8 mouse cellular contexts compared by ENCODE assay signal in the genomic region with DNA sequence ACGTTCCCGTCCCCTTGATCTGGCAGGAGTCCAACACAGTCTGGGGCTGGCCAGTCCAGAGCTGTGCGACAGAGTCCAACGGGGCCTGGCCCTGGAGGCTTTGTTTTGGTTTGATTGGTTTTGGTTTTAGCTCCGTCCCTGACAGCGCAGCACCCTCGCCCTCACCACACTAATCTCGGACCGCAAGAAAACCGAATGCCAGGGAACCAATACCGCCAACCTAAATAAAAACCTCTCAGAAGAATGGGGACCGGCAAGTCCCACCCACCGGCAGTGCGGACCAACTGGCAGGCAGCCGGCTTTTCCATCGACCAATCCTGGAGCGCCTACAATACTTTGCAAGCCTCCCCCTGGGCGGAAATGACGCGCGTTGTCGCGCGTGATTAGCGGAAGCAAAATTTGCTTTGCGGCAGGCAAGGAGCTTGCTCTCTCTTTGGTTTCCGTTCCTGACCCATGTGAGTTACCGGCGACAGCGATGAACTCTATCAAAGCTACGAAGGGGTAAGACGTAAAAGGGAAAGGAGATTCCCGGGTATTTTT. TPM values are rescaled to one million over a fixed set of nuclear protein-coding genes. Genes with fewer than 3 reads are reported as not detected.
DNase-seq lines count a peak whose midpoint lies in the region; ATAC-seq lines count a peak whose summit lies in the region.

A gene (plus strand): TSS at position 395 of the 540 bp plus-strand sequence.

- ATAC-seq in megakaryocyte progenitor cell, adult 5-6 weeks (replicated peaks; ENCODE audit: poor library complexity): peak; percentile 98

- peak; percentile 95 for DNase-seq in adipocyte (ENCODE audit: low spot score)
- peak; percentile 88 for DNase-seq in embryo, embryonic 10 days (ENCODE audit: low spot score)
- DNase-seq in gastrocnemius, postnatal 10 days: peak; percentile 92
- peak; percentile 95 for DNase-seq in induced T-regulatory cell, adult 2 months (ENCODE audit: low read depth)
- DNase-seq in left cerebral cortex, adult 9 months (ENCODE audit: low spot score in 2 of 2): peak; percentile 86 to 97
- DNase-seq in right cerebral cortex, postnatal 14 days: peak; percentile 96
- peak; percentile 87 to 98 for DNase-seq in urinary bladder, postnatal 36 days (ENCODE audit: low spot score in 2 of 2)

RNA-seq across cellular contexts. Expression of the gene that starts here (rescaled TPM):
- 10 to 100 TPM; 14.1 to 16.9 TPM for total RNA-seq in gastrocnemius, postnatal 10 days (2021)
- total RNA-seq in megakaryocyte progenitor cell, adult 5-6 weeks (2015): 37.2 and 39.8 TPM in 2 replicates
- 70.0 and 86.7 TPM in 2 replicates for total RNA-seq in megakaryocyte progenitor cell, adult 5-6 weeks (2017)

Comparison
In these comparisons a context has a peak if more than half of its experiments do, and no peak if none do; other contexts are left out.
1. Peak in every context shown above with its lines: DNase-seq and ATAC-seq.